Mouse (Mus musculus) heart, embryonic 12.5 days (tissue): ENCODE data around the gene Avpr2. TPM values are rescaled to one million over a fixed set of nuclear protein-coding genes. Genes with fewer than 3 reads are reported as not detected.

Experiments
- ATAC-seq: fragments of 200-750 bp; cut with Nextera tagmentation; 2 replicates; pipeline ENCODE4 v1.8.0; 2017; ENCODE audit warnings: moderate TSS enrichment, moderate library complexity; ENCODE audit not compliant: insufficient number of reproducible peaks, low FRiP score
- H3K27ac ChIP-seq: fragments of 300-500 bp; sonication (generic); 2 replicates; pipeline ENCODE4 v1.5.1; 2016; ENCODE audit warnings: mild to moderate bottlenecking, moderate library complexity; ENCODE audit not compliant: poor library complexity, severe bottlenecking
- H3K27me3 ChIP-seq: fragments of 300-500 bp; sonication (generic); replicated peaks from 2 replicates; pipeline ENCODE4 v1.6.1; 2016; ENCODE audit warnings: mild to moderate bottlenecking, moderate library complexity
- H3K36me3 ChIP-seq: fragments of 300-500 bp; sonication (generic); 2 replicates; pipeline ENCODE4 v1.6.1; 2016; ENCODE audit warnings: mild to moderate bottlenecking, moderate library complexity
- H3K4me1 ChIP-seq: fragments of 300-500 bp; sonication (generic); replicated peaks from 2 replicates; pipeline ENCODE4 v1.6.1; 2016; ENCODE audit warnings: mild to moderate bottlenecking
- H3K4me2 ChIP-seq: fragments of 300-500 bp; sonication (generic); 2 replicates; pipeline ENCODE4 v1.6.1; 2016; ENCODE audit warnings: mild to moderate bottlenecking, moderate library complexity
- H3K4me3 ChIP-seq: fragments of 300-500 bp; sonication (generic); 2 replicates; pipeline ENCODE4 v1.5.1; 2016; ENCODE audit warnings: mild to moderate bottlenecking
- H3K9ac ChIP-seq: fragments of 300-500 bp; sonication (generic); 2 replicates; pipeline ENCODE4 v1.6.1; 2016; ENCODE audit warnings: mild to moderate bottlenecking, moderate library complexity
- H3K9me3 ChIP-seq: fragments of 300-500 bp; sonication (generic); replicated peaks from 2 replicates; pipeline ENCODE4 v1.6.1; 2016; ENCODE audit warnings: mild to moderate bottlenecking, moderate library complexity
- WGBS: fragments of 180-500 bp; shearing (Covaris S2); methylation state at CpG from one replicate; pipeline ENCODE4 v1.1.7; 2016; 5-methylcytosine and 5-hydroxymethylcytosine counted together
- polyA plus RNA-seq: library from polyadenylated mRNA; unstranded; fragments of >200 nt; fragmentation: Nextera tagmentation; extraction: Ambion mirVana; gene quantifications from 2 replicates; pipeline ENCODE4 v1.2.1, GENCODE M21; 2016

Avpr2 gene
- polyA plus RNA-seq, 1 experiment from 2014 or later: not detected

DNA sequence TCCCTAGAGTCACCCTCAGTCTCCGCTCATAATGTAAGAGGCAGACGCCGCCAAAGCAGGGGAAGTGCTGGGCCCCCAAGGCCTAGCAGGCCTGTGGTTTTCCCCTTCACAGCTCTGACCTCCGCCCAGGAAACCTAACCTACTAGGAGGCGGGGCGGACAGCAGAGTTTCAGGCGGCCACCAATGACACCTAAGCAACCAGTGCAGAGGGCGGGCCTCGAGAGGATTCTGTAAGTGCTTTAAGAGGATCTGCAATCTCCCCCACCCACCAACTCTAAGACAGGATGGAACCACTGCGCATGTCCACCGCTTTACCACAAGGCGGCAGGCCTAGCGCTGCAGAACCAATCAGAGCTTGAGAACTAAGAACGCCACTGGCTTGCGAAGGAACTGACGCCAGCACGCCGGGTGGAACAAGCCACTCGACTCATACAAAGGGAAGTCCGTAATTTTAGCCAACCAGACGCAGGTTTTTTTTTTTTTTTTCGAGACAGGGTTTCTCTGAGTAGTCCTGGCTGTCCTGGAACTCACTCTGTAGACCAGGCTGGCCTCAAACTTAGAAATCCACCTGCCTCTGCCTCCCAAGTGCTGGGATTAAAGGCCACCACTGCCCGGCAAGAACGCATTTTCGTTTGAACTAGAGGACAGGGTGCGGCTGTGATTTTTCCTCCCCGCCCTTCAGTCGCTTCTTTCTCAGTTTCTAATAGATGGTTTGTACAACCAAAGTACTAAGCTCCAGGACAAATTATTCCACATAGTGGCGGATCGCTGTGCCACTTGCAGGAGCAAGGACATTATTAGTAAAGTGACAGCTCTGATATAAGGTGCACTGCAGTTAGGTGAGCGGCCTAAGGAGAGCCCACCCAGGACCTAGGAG is 23.2 kb downstream of the Avpr2 start:
- 30% methylated on average over 31 of the region's 31 CpGs for WGBS
- Histone ChIP-seq H3K4me2 (peak overlapping the region; percentile 47), H3K4me3 (peak overlapping the region; percentile 26), H3K36me3 (peaks cover 27% of the 10 kb centered on the region), H3K27ac (peak overlapping the region; percentile 76), H3K27me3 (0 out of 2 replicates have a peak, but pooled peaks cover 7% of the 10 kb centered on the region), H3K9ac (no peak overlapping the region), H3K4me1 (0 out of 2 replicates have a peak, but pooled peaks cover 2% of the 10 kb centered on the region), H3K9me3 (no peaks in the 10 kb centered on the region)
- ATAC-seq: peak; percentile 96

DNA sequence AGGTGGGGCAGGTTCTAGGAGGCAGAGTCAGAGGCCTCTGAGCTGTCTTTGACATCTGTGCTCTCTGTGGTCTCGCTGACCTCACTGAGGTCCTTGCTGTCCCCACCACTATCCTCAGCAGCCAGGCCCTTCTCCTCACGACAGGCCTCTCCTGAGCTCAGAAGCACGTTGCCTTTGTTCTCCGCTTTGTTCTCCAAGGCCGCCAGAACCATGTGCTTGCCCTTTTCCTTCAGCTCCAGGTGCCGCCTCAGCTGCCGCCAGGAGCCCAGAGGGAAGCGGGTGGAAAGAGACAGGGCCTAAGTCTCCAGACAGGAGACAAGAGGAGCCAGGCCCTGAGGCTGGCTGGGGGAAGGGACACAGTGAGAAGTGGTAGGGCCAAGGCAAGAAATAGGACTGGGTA is 25.0 kb downstream of the Avpr2 start:
- Histone ChIP-seq H3K4me2 (no peak overlapping the region), H3K4me3 (no peak overlapping the region), H3K27ac (no peak overlapping the region), H3K36me3 (peaks cover 27% of the 10 kb centered on the region), H3K9me3 (no peaks in the 10 kb centered on the region), H3K27me3 (no peaks in the 10 kb centered on the region), H3K9ac (no peak overlapping the region), H3K4me1 (no peaks in the 10 kb centered on the region)
- WGBS: 84% methylated on average over 8 of the region's 8 CpGs
- no peak for ATAC-seq

DNA sequence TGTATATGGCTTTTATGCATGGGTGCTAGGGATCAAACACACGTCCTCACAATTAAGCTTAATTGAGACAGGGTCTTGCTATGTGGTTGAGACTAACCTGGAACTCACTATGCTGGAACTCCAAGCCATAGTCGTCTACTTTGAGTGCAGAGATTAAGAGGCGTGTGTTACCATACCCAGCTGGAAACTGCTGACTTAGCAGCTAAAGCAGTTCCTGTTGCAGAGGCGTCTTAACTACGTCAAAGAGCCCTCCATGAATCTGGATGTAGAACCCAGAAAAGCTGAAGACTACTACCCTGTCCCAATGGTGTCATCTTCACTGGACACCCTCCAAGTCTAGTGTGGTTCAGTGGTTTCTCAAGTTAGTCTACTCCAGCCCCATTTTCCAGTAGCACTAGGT is 26.7 kb downstream of the Avpr2 start:
- no peaks in the 10 kb centered on the region for H3K27me3 ChIP-seq
- H3K36me3 ChIP-seq: peaks cover 27% of the 10 kb centered on the region
- H3K4me2 ChIP-seq: no peak overlapping the region
- no peaks in the 10 kb centered on the region for H3K4me1 ChIP-seq
- no peak overlapping the region for H3K27ac ChIP-seq
- ATAC-seq: no peak
- WGBS: 82% methylated on average over 5 of the region's 5 CpGs
- H3K9ac ChIP-seq: no peak overlapping the region
- H3K9me3 ChIP-seq: no peaks in the 10 kb centered on the region
- H3K4me3 ChIP-seq: no peak overlapping the region

DNA sequence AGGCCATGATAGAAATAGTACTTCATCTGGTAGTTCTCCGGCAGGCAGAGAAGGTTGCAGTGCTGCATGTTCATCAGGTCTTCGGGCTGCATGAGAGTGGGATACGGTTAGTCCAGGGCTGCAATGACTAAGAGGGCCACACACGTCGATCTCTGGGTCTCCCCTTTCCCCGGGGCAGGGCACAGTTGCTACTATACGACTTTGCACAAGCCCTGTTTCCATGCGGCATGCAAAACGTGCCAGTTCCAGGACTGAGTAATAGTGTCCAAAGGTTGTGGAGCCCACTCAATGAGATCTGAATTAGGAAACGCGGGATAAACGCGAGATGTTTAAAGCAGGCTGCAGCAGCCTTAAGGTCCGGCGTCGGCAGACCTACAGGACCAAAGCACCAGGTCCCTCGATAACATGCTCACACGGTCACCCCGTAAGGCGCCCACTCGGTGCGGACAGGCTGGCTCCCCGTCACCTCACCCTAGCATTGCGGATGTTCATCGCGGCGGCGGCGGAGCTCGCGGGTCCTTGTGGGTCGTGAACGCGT is 29.5 kb downstream of the Avpr2 start:
- 15% methylated on average over 34 of the region's 34 CpGs for WGBS
- Histone ChIP-seq H3K36me3 (peaks cover 34% of the 10 kb centered on the region), H3K9me3 (no peaks in the 10 kb centered on the region), H3K27me3 (no peaks in the 10 kb centered on the region), H3K4me1 (no peaks in the 10 kb centered on the region), H3K4me2 (peak overlapping the region; percentile 76), H3K27ac (peak overlapping the region; percentile 84), H3K9ac (peak overlapping the region; percentile 78), H3K4me3 (peak overlapping the region; percentile 63)
- ATAC-seq: peak; percentile 17; the same call in 1 of the 2 replicates

DNA sequence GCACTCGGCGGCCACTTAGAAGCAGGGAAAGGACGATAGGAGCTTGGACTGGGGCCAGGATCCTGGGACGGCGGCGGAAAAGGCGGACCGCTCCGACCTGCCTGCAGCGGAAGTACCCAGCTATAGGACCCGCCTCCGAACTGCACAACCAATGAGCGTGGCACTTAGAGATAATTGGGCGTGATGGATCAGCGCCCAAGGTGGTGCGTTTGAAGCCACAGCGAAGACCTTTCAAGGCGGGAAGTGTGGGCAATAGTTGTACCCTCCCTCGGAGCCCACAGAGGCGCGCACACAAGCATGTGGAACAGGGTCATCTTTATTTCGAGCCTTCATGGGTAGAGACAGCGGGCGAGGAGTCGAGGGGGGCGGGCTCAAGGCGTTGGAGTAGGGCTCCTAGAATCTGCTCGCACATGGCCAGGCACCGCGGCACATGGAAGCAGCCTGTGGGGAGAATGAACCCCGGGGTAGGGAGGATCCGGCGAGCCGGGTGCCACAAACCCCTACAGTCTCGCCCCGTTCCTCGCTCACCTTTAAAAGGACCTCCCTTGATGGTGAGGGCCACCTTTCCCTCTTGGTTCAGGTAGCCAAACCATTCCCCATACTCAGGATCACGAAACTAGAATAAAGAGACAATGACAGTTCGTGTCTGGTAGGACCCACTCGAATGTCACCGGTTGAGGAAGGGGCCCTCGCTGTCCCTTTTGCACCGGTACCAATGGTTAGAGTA is 30.1 kb downstream of the Avpr2 start, which contains the start of the genes Arhgap4 and Naa10:
Gene Arhgap4 (minus strand): TSS at position 48 of the 727 bp plus-strand sequence.
Gene Naa10 (minus strand): TSS at position 122 of the 727 bp plus-strand sequence.
- no peaks in the 10 kb centered on the region for H3K9me3 ChIP-seq
- peak within 1 kb of the TSS; percentile 84 for H3K27ac ChIP-seq
- H3K4me2 ChIP-seq: peak within 1 kb of the TSS; percentile 76
- peak within 1 kb of the TSS; percentile 78 for H3K9ac ChIP-seq
- ATAC-seq: peak; percentile 94
- H3K4me1 ChIP-seq: no peaks in the 10 kb centered on the region
- H3K27me3 ChIP-seq: no peaks in the 10 kb centered on the region
- H3K36me3 ChIP-seq: peaks cover 35% of the 10 kb centered on the region
- 14% methylated on average over 43 of the region's 43 CpGs for WGBS
- peak within 1 kb of the TSS; percentile 63 for H3K4me3 ChIP-seq

DNA sequence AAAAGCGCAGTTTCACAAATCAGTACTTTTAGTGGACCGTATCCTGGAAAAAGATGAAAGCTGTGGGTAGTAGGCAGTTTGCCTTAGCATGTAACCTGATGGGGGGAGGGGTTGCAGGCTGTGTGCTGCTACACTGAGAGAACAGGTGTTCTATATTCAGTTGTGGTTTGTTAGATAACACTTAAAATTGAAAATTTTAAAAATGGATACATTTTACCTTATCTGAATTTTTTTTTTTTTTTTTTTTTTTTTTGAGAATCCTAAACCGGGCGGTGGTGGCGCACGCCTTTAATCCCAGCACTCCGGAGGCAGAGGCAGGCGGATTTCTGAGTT is 30.6 kb downstream of the Avpr2 start:
- Histone ChIP-seq H3K4me1 (no peaks in the 10 kb centered on the region), H3K4me3 (peak overlapping the region; percentile 63), H3K36me3 (peaks cover 32% of the 10 kb centered on the region), H3K9ac (peak overlapping the region; percentile 67; the same call in 1 of the 2 replicates), H3K27ac (peak overlapping the region; percentile 45; the same call in 1 of the 2 replicates), H3K4me2 (peak overlapping the region; percentile 76), H3K27me3 (no peaks in the 10 kb centered on the region), H3K9me3 (no peaks in the 10 kb centered on the region)
- WGBS: 69% methylated on average over 8 of the region's 8 CpGs
- ATAC-seq: no peak

DNA sequence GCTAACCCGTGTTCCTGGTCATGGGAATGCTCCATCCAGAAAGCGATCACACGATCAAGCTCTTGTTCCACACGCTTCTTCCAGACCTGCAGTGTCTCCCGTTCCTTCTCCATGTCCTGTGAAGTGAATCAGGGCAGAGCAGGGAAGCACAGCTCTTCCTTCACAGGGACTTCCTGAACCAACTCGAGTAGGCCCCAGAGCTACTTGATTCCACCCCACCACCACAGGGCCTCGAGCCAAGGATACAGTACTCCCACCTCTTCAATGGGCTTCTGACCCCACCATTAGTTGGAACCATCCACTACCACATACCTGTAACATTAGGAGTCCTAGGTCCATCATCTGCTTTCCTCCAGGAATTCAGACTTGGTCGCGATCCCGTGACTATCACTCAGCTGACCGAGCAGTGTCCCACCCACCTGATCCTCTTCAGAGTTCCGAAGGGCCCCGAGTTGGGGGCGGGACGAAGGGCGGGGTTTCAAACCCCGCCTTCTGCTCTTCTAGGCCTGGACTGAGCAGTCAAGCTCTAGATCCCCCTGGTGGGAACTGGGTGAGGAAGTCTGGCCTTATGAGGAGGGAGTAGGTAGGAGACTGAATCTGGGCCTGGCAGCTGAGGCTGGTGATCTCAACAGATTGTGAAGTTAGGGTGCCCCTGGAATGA is 38.6 kb downstream of the Avpr2 start, which contains the start of gene Renbp:
Gene Renbp (minus strand): TSS at position 449 of the 661 bp plus-strand sequence.
- WGBS: 30% methylated on average over 17 of the region's 17 CpGs
- H3K9ac ChIP-seq: peak within 1 kb of the TSS; percentile 51
- H3K27me3 ChIP-seq: no peaks in the 10 kb centered on the region
- no peak within 1 kb of the TSS for H3K27ac ChIP-seq
- H3K4me1 ChIP-seq: no peaks in the 10 kb centered on the region
- peak within 1 kb of the TSS; percentile 50 for H3K4me3 ChIP-seq
- peak within 1 kb of the TSS; percentile 65 for H3K4me2 ChIP-seq
- H3K36me3 ChIP-seq: peaks cover 16% of the 10 kb centered on the region; the same call in 1 of the 2 replicates
- ATAC-seq: peak; percentile 95
- no peaks in the 10 kb centered on the region for H3K9me3 ChIP-seq

DNA sequence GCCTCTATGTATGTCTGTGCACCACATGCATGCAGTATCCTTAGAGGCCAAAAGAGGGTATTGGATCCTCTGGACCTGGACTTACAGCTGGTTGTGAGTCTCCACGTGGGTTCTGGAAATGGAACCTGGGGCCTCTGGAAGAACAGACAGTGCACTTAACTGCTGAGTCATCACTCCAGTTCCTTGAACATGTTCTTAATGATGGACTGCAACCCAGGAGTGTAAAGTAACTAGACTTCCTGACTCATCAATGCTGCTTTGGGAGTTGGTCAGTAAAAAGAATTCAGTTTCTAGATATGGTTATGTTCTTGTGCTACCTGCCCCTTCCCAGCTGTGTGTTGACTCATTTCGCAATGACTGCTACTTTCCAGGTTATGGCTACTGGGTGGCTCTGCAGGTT is 40.0 kb downstream of the Avpr2 start:
- no peak for ATAC-seq
- H3K36me3 ChIP-seq: 0 out of 2 replicates have a peak, but pooled peaks cover 8% of the 10 kb centered on the region
- no peaks in the 10 kb centered on the region for H3K27me3 ChIP-seq
- WGBS: 67% methylated on average over 2 of the region's 2 CpGs
- H3K4me1 ChIP-seq: no peaks in the 10 kb centered on the region
- H3K9ac ChIP-seq: no peak overlapping the region
- no peak overlapping the region for H3K27ac ChIP-seq
- H3K4me2 ChIP-seq: no peak overlapping the region
- no peaks in the 10 kb centered on the region for H3K9me3 ChIP-seq
- H3K4me3 ChIP-seq: no peak overlapping the region

DNA sequence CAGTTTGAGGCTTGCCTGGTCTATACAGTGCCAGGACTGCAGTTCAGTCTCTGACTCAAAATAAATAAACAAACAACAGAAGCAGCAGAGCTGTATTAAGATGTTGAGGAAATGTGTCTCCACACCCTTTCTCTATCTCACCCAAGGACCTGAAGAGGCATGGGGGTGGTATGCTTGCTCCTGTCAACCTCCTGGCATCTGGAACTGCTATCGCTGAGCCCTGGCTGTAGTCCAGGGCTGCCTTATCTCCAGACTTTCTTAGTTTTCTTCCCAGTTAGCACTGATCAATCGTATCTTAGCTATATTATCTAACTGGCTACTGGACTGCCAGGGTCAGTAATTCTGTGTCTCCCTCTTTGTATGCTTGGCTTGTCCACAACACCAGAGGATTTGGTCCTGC is 50.0 kb downstream of the Avpr2 start:
- no peak overlapping the region for H3K9ac ChIP-seq
- no peak overlapping the region for H3K27ac ChIP-seq
- peaks cover 52% of the 10 kb centered on the region for H3K36me3 ChIP-seq
- no peak overlapping the region for H3K4me2 ChIP-seq
- WGBS: 27% methylated on average over 2 of the region's 2 CpGs
- 0 out of 2 replicates have a peak, but pooled peaks cover 11% of the 10 kb centered on the region for H3K4me1 ChIP-seq
- no peak overlapping the region for H3K4me3 ChIP-seq
- no peaks in the 10 kb centered on the region for H3K27me3 ChIP-seq
- H3K9me3 ChIP-seq: no peaks in the 10 kb centered on the region
- ATAC-seq: no peak

DNA sequence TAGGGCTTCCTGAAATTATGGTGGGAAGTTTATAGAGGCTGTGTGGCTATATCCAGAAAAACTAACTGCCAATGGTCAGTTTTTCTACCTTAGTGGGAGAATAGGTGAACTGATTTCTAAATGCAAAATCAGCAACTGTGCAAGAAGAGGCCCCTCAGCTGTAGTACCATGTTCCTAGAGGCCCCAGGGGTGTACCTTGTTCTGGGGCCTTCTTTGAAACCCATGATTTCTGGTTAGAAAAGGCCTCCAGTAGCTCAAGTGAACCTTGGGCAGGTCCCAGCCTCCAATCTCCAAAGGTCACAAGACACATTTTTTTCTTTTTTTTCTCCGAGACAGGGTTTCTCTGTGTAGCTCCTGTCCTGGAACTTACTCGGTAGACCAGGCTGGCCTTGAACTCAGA is 50.4 kb downstream of the Avpr2 start:
- Histone ChIP-seq H3K4me1 (0 out of 2 replicates have a peak, but pooled peaks cover 11% of the 10 kb centered on the region), H3K9me3 (no peaks in the 10 kb centered on the region), H3K27me3 (no peaks in the 10 kb centered on the region), H3K36me3 (peaks cover 56% of the 10 kb centered on the region), H3K4me3 (no peak overlapping the region), H3K27ac (no peak overlapping the region), H3K9ac (no peak overlapping the region), H3K4me2 (no peak overlapping the region)
- no peak for ATAC-seq
- 77% methylated on average over 2 of the region's 2 CpGs for WGBS
